Mouse (Mus musculus) megakaryocyte, embryonic 14.5 days (primary cell): ENCODE measurements around the gene Hoxa2. TPM values are rescaled to one million over a fixed set of nuclear protein-coding genes. Genes with fewer than 3 reads are reported as not detected.

ENCODE experiments used
- H3K27me3 ChIP-seq: replicated peaks from 2 replicates; pipeline ENCODE3; 2012; ENCODE audit warnings: inconsistent platforms
- H3K36me3 ChIP-seq: replicated peaks from 2 replicates; pipeline ENCODE3; 2012; ENCODE audit warnings: low read length, inconsistent platforms, mixed read lengths
- H3K4me1 ChIP-seq: 2 replicates; pipeline ENCODE4 v1.6.1; 2012; ENCODE audit warnings: inconsistent platforms
- H3K4me3 ChIP-seq: replicated peaks from 2 replicates; pipeline ENCODE3; 2012; ENCODE audit warnings: moderate library complexity, mild to moderate bottlenecking, inconsistent platforms
- H3K9me3 ChIP-seq: 2 replicates; pipeline ENCODE4 v1.6.1; 2012; ENCODE audit warnings: inconsistent platforms
- FLI1 ChIP-seq: IDR thresholded peaks from 2 replicates; pipeline ENCODE4 v1.6.1; 2012; ENCODE audit warnings: low read length, inconsistent platforms, mixed read lengths
- GATA1 ChIP-seq: IDR thresholded peaks from 3 replicates; pipeline ENCODE4 v1.6.1; 2012; ENCODE audit warnings: mixed read lengths, low read length, inconsistent platforms, borderline replicate concordance
- polyA plus RNA-seq: library from polyadenylated mRNA; stranded (reverse); fragments of >175 nt; gene quantifications from 2 replicates; pipeline ENCODE4 v1.2.3, GENCODE M21; 2012; ENCODE audit warnings: low replicate concordance; ENCODE audit not compliant: insufficient read depth

Hoxa2 gene
- polyA plus RNA-seq, 1 experiment, result not detected

DNA sequence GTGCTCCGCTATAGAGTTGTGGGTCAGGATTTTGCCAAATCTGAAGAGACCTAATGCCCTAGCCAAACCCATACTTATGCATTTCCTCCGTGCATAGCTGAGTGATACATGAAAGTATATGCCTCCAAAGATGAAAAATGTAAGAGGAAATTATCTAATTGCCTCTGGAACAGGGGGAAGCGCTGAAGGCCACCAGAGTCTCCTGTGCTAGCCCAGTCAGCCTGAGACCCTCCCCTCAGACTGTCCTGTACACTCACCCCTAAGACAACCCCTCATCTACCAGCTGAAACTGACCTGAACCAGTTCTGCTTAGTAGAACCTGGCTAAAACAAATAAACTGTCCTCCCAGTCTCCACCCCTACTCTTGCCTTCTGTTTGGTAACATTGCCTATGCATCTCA, 16.1 kb upstream of the Hoxa2 start:
- peaks cover 16% of the 10 kb centered on the region for H3K9me3 ChIP-seq
- H3K4me3 ChIP-seq, result no peak overlapping the region
- H3K27me3 ChIP-seq, result peaks cover 53% of the 10 kb centered on the region
- TF ChIP-seq FLI1, result no peak
- TF ChIP-seq GATA1, result no peak
- no peaks in the 10 kb centered on the region for H3K36me3 ChIP-seq
- H3K4me1 ChIP-seq, result no peaks in the 10 kb centered on the region

DNA sequence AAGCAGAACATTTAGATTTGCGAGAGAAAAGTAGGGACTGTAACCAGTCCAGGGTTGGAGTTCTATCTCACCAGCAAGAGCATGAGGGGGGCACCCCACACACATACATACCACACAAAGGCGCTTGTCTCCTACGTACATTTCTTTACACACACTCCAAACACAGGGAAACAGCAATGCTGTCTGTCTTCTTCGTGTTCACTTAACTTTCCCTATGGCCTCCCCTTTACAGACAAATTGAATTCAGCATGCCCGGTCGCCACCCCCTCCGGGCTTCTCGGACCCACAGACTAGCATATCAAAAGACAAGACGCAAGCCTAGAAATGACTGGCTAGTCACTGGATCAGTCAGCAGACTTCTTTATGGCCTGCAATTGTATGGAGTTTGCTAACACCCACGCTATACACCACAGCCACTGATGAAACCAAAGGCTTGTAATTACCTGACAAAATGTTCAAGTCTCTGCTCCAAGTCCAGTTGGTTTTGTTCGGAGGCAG, 15.6 kb upstream of the Hoxa2 start:
- H3K27me3 ChIP-seq, result peaks cover 54% of the 10 kb centered on the region
- peaks cover 18% of the 10 kb centered on the region for H3K9me3 ChIP-seq
- H3K4me3 ChIP-seq, result no peak overlapping the region
- no peak for TF ChIP-seq FLI1
- no peak for TF ChIP-seq GATA1
- no peaks in the 10 kb centered on the region for H3K4me1 ChIP-seq
- H3K36me3 ChIP-seq, result no peaks in the 10 kb centered on the region

DNA sequence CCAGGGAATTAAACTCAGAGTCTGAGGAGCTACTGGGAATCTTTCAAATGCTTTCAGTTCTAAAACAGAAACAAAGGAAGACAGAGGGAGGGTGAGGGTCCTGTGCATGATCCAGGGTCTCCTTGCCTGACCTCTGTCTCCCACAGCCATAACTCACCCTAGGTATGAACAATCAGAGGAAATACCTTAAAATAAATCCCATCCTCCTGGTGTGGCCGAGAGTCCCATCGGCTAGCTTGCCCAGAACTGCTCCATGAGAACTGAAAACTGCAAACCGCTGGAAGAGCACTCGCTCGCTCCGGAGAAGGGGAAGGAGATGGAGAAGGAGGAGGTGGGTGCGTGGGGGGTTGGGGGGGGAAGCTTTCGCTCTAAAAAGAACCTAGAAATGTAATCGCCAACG, 15.1 kb upstream of the Hoxa2 start:
- Histone ChIP-seq H3K4me1 (no peaks in the 10 kb centered on the region), H3K27me3 (peaks cover 56% of the 10 kb centered on the region), H3K9me3 (peaks cover 22% of the 10 kb centered on the region), H3K4me3 (no peak overlapping the region), H3K36me3 (no peaks in the 10 kb centered on the region)
- TF ChIP-seq FLI1, result no peak
- no peak for TF ChIP-seq GATA1

DNA sequence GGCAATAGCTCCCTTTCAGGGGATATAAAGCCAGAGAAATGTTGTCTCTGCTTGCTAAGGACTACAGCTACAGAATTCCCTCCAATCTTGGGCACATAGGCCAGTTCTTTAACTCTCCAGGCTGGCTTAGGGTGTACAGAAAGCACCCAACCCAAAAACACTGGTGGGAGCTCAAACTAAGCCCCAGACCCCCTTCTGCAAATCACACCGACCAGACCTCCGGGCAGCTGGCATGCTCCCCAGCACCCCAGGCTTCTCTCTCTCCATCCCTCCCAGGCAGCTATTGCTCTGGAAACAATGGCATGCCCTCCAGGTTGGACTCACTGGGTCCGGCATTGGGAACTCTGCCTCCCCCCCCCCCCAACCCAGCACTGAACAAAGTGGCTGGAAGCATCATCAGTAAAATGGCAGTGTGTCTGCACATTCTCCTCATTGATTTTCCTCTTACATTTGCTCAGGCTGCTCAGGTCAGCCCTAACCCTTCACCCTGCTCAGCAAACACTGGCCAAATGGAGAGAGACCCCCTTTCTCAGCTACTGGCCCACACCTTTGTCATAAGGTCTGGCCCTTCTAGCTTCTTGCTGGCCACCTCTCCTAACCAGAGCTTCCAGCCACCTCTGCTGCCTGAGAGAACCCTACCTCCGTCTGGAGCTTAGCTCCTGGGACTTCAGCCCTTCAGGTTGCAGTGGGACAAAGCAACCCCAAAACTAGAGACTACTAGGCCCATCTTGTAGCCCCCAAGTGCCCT, 14.5 kb upstream of the Hoxa2 start:
- TF ChIP-seq FLI1 (no peak), GATA1 (no peak)
- Histone ChIP-seq H3K36me3 (no peaks in the 10 kb centered on the region), H3K4me1 (no peaks in the 10 kb centered on the region), H3K9me3 (peaks cover 22% of the 10 kb centered on the region), H3K4me3 (no peak overlapping the region), H3K27me3 (peaks cover 51% of the 10 kb centered on the region)

DNA sequence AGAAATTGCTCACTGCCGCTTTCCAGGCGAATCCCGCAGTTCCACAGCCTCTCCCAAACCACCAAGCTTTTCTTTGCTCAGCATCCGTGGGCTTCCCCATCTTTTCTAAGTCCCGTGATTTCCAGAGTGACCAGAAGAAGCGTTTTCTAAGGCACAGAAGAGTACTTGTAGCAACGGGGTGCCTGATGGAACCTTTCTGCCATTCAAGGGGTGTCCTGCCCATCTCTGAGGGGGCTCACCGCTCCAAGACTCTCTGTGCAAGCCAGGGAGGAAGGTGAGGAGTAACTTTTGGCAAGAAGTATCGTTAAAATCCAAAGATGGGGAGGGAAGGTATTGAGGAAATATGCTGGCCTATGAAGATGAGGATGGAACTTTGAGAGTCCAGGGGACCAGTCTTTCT, 13.2 kb upstream of the Hoxa2 start:
- H3K9me3 ChIP-seq, result peaks cover 22% of the 10 kb centered on the region
- H3K4me1 ChIP-seq, result no peaks in the 10 kb centered on the region
- no peak overlapping the region for H3K4me3 ChIP-seq
- H3K27me3 ChIP-seq, result peaks cover 45% of the 10 kb centered on the region
- H3K36me3 ChIP-seq, result no peaks in the 10 kb centered on the region
- TF ChIP-seq GATA1 (no peak), FLI1 (no peak)

DNA sequence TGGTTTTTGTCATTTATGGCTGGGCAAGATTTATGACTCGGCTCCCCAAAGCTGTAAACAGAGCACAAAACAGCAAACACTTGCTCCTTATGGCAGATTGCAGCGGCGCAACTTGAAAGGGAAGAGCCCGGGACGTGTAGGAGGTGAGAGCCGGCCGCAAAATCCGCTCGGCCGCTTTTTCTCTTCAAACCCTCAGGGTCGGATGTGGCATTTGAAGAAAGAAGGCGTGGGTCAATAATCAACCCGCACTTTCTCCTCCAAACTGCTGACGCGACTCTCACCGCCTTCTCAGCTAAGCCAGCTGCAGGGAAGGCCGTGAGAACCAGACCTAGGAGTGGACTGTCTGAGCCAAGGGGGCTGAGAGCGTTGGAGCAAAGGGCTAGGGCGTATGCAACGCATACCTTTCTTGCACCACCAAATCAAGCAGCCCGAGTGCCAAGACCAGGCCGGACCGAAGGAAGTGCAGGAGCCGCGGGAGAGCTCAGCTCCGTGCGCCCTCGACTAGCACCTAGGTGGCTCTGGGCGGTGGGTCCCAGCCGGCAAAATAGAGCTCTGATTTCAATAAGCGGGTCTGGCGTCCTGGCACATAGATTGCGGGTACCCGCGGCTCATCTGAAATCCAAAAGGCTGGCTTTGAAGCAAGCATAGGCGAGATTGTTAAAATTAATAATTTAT, 12.6 kb upstream of the Hoxa2 start, which contains the start of gene 5730596B20Rik:
5730596B20Rik (plus strand) TSS at position 438 of the 675 bp plus-strand sequence.
- Histone ChIP-seq H3K9me3 (peaks cover 28% of the 10 kb centered on the region), H3K36me3 (no peaks in the 10 kb centered on the region), H3K4me3 (no peak within 1 kb of the TSS), H3K27me3 (peaks cover 49% of the 10 kb centered on the region), H3K4me1 (no peaks in the 10 kb centered on the region)
- TF ChIP-seq FLI1 (no peak), GATA1 (no peak)

DNA sequence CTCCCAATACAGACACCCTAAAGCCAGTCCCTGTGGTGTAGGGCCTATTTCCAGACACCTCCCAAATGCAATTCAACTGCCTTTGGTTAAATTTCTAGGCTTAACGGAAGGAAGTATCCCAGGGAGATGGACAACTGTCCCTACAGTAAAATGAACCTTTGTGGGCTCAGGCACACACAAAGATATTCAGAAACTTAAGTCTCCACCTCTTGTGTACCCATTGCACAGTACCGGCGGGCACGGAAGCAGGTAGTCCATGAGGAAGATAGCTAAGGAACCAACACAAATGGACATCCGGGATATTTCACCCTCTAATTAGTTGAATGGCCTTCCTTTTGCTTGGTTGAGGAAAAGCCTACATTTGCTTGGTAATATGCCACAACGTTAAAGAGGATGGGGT, 11.8 kb upstream of the Hoxa2 start:
- H3K36me3 ChIP-seq, result no peaks in the 10 kb centered on the region
- H3K27me3 ChIP-seq, result peaks cover 52% of the 10 kb centered on the region
- H3K9me3 ChIP-seq, result peaks cover 29% of the 10 kb centered on the region
- H3K4me3 ChIP-seq, result no peak overlapping the region
- H3K4me1 ChIP-seq, result no peaks in the 10 kb centered on the region
- TF ChIP-seq GATA1 (no peak), FLI1 (no peak)

DNA sequence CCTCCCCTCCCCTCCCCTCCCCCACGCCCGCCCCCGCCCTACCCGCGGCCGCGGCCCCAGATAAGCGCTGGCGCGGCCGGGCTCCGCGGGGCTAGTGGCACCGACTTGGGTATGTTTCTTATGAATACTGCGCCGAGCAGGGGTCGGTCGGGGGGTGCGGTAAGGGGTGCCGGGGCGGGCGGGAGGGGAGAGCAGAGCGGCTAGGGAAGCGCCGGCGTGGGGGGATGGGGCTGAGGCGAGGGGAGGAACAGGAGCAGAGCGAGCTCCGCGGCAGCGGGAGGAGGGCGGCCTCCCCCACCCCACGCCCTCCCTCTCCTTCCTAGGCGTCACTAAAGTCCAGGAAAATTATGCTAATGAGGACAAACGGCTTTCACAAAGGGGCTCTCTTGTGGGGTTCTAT, 11.2 kb upstream of the Hoxa2 start:
- Histone ChIP-seq H3K4me1 (peaks cover 1% of the 10 kb centered on the region; the same call in 1 of the 2 replicates), H3K9me3 (peaks cover 29% of the 10 kb centered on the region), H3K27me3 (peaks cover 53% of the 10 kb centered on the region), H3K4me3 (no peak overlapping the region), H3K36me3 (no peaks in the 10 kb centered on the region)
- TF ChIP-seq GATA1 (no peak), FLI1 (no peak)

DNA sequence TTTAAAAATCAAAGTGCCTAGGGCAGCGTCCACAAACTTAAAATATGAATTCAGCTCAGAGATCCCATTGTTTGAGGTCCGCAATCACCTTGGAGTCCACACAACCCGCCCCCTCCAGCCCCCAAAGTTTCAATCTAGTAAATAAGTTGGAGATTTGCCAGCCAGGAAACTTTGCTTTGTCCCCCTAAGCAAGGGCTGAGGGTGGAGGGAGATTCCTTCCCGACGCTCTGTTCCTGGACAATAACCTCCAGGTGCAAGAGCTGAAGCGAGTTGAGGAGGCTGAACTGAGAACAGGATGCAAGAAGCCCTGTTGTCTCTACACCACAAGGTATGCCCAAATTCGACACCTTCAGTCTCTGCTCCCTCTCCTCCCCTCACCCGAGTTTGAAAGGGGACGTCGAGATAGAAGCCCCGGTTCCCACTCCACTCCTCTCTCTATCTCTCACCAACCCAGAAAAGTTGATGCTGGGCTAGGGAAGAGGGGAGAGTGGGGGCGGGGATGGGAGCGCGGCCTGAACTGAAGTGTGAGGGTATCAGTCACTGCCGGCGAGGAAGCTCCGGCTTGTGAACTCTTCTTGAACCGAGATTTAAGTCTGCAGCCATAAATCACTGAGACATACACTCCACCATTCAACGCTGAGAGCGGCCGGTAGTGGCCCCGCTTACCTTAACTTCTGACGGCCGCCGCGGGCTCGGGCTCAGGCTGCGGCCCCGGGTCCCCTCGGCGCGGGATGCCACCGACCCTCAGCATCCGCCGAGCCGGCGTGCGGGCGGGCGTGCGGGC, 10.5 kb upstream of the Hoxa2 start:
- Histone ChIP-seq H3K4me1 (peaks cover 5% of the 10 kb centered on the region; the same call in 1 of the 2 replicates), H3K27me3 (peaks cover 55% of the 10 kb centered on the region), H3K9me3 (peaks cover 29% of the 10 kb centered on the region), H3K4me3 (no peak overlapping the region), H3K36me3 (no peaks in the 10 kb centered on the region)
- TF ChIP-seq FLI1 (no peak), GATA1 (no peak)
